Mouse (Mus musculus): Measurements from ENCODE around the gene Cntnap2.

The Cntnap2 gene

DNA sequence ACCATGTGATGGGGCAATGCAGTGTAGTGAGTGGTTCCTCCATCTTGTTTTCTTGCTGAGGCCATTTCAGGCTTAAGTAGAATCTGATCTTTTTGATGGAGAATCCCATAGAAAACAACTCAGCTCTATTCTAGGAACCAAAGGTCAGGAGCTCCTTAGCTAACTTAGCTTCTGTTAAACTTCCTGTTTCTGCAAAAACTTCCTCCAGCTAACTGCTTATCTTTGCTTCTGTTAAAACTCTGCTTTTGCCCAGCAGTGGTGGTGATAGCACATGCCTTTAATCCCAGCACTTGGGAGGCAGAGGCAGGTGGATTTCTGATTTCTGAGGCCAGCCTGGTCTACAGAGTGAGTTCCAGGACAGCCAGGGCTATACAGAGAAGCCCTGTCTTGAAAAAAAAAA lies 2258.1 kb downstream of the Cntnap2 start:
- no peak for DNase-seq (ENCODE audit: low read depth, low spot score)
- Histone ChIP-seq H3K36me3 (ENCODE audit: control insufficient read depth, insufficient read depth, low read length, poor library complexity, severe bottlenecking) (no peaks in the 10 kb centered on the region), H3K27me3 (ENCODE audit: control insufficient read depth, insufficient read depth, low read length, poor library complexity, severe bottlenecking) (no peaks in the 10 kb centered on the region)

- H3K36me3 ChIP-seq (ENCODE audit: control insufficient read depth, insufficient read depth, low read length, poor library complexity, severe bottlenecking), result no peaks in the 10 kb centered on the region
- no peaks in the 10 kb centered on the region for H3K27me3 ChIP-seq (ENCODE audit: control insufficient read depth, insufficient read depth, low read length, poor library complexity, severe bottlenecking)
- no peak for DNase-seq (ENCODE audit: low read depth, low spot score)
Observed at GRCm38 (mm10) chr6:47318705-47319104, 2259.5 kb downstream of the Cntnap2 start.

DNA sequence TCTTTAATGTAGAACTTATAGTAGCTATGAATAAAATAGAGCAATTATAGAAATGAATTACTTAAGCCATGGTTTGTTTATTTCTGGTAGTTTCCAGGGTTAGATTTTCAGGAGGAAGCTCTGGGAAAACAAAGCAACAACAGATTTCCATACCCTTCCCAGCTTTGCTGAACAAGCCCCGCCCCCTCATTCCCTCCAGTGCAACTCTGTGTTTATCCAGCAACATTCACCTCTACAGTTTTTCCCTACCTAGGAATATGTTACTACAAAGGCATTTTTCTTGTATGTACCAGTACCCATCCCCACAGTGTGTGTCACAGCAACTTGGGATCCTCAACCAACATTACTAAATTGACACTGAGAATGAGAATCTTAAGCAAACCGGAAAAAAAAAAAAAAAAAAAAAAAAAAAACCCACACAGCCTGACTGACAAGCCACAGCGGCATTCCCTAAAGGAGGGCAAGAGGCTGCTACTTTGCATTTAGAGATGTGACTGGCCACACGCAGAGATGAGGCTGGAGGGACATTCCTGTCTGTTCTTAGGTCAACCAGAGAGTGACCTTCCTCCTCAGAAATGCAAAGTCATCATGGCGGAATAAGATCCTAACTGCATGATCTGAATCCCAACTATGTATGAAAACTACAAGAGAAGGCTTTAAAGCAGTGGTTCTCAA lies 2260.3 kb downstream of the Cntnap2 start:
- H3K36me3 ChIP-seq (ENCODE audit: control insufficient read depth, insufficient read depth, low read length, poor library complexity, severe bottlenecking), result no peaks in the 10 kb centered on the region
- DNase-seq (ENCODE audit: low read depth, low spot score), result no peak
- H3K27me3 ChIP-seq (ENCODE audit: control insufficient read depth, insufficient read depth, low read length, poor library complexity, severe bottlenecking), result no peaks in the 10 kb centered on the region

- no peak for DNase-seq (ENCODE audit: low read depth, low spot score)
- Histone ChIP-seq H3K27me3 (ENCODE audit: control insufficient read depth, insufficient read depth, low read length, poor library complexity, severe bottlenecking) (no peaks in the 10 kb centered on the region), H3K36me3 (ENCODE audit: control insufficient read depth, insufficient read depth, low read length, poor library complexity, severe bottlenecking) (no peaks in the 10 kb centered on the region)
Observed at GRCm38 (mm10) chr6:47323169-47323835, 2264.1 kb downstream of the Cntnap2 start.

DNA sequence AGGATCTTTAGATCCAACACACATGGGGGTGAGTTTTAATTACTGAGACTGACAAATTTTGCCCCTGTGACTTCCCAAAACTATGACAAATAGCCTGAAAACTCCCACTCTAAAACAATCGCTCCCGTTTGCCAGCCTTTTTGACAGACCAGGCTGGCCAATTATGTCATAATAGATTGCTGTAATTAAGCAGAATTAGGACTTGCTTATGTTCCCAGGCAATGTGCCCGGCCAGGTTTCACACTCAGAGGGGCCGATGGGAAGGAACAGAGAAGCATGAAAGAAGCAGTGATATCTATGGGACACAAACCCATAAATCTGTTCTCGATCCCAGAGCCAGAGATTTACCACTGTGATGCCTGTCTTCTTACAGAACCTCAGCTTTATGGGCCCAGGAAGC lies 2264.7 kb downstream of the Cntnap2 start:
- H3K27me3 ChIP-seq (ENCODE audit: control insufficient read depth, insufficient read depth, low read length, poor library complexity, severe bottlenecking), result no peaks in the 10 kb centered on the region
- no peak for DNase-seq (ENCODE audit: low read depth, low spot score)
- no peaks in the 10 kb centered on the region for H3K36me3 ChIP-seq (ENCODE audit: control insufficient read depth, insufficient read depth, low read length, poor library complexity, severe bottlenecking)

- DNase-seq (ENCODE audit: low read depth, low spot score), result no peak
- no peaks in the 10 kb centered on the region for H3K36me3 ChIP-seq (ENCODE audit: control insufficient read depth, insufficient read depth, low read length, poor library complexity, severe bottlenecking)
- H3K27me3 ChIP-seq (ENCODE audit: control insufficient read depth, insufficient read depth, low read length, poor library complexity, severe bottlenecking), result no peaks in the 10 kb centered on the region
Observed at GRCm38 (mm10) chr6:47328281-47328680, 2269.1 kb downstream of the Cntnap2 start.

- DNase-seq (ENCODE audit: low read depth, low spot score), result no peak
- no peaks in the 10 kb centered on the region for H3K27me3 ChIP-seq (ENCODE audit: control insufficient read depth, insufficient read depth, low read length, poor library complexity, severe bottlenecking)
- H3K36me3 ChIP-seq (ENCODE audit: control insufficient read depth, insufficient read depth, low read length, poor library complexity, severe bottlenecking), result no peaks in the 10 kb centered on the region
Observed at GRCm38 (mm10) chr6:47329212-47329611, 2270.1 kb downstream of the Cntnap2 start.

- no peaks in the 10 kb centered on the region for H3K27me3 ChIP-seq (ENCODE audit: control insufficient read depth, insufficient read depth, low read length, poor library complexity, severe bottlenecking)
- no peak for DNase-seq (ENCODE audit: low read depth, low spot score)
- no peaks in the 10 kb centered on the region for H3K36me3 ChIP-seq (ENCODE audit: control insufficient read depth, insufficient read depth, low read length, poor library complexity, severe bottlenecking)
Observed at GRCm38 (mm10) chr6:47333016-47333415, 2273.9 kb downstream of the Cntnap2 start.

DNA sequence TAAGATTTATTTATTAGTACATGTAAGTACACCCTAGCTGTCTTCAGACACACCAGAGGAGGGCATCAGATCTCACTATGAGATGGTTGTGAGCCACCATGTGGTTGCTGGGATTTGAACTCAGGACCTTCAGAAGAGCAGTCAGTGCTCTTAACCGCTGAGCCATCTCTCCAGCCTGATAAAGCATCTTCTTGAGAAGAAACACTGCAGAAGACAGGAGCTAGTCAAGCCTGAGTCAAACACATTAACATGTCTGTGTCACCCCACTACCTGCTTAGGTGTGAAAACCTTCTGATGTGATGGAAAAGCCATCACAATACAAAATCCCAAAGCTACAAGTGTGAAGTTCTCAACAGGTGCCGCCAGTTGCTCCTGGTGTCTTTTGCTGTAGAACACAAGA lies 2275.2 kb downstream of the Cntnap2 start:
- Histone ChIP-seq H3K36me3 (ENCODE audit: control insufficient read depth, insufficient read depth, low read length, poor library complexity, severe bottlenecking) (no peaks in the 10 kb centered on the region), H3K27me3 (ENCODE audit: control insufficient read depth, insufficient read depth, low read length, poor library complexity, severe bottlenecking) (no peaks in the 10 kb centered on the region)
- DNase-seq (ENCODE audit: low read depth, low spot score), result no peak

DNA sequence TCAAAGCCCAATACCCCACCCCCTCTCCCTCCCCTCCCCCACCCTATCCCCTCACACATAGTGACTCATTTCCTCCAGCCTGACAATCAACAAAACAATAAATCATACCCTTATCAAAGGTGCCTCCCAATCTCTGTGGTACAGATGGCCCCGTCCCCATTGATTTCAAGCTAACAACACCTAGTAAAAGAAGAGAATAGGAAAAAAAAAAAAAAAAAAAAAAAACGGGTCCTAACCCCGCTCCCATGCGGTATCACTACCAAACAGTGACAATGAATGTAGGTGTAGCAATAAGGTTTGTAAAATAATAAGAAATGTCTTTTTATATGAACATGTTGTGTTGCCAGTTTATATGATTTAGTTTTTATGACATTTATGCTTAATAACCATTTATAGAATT lies 2278.1 kb downstream of the Cntnap2 start:
- H3K36me3 ChIP-seq (ENCODE audit: control insufficient read depth, insufficient read depth, low read length, poor library complexity, severe bottlenecking), result no peaks in the 10 kb centered on the region
- no peak for DNase-seq (ENCODE audit: low read depth, low spot score)
- H3K27me3 ChIP-seq (ENCODE audit: control insufficient read depth, insufficient read depth, low read length, poor library complexity, severe bottlenecking), result no peaks in the 10 kb centered on the region

DNA sequence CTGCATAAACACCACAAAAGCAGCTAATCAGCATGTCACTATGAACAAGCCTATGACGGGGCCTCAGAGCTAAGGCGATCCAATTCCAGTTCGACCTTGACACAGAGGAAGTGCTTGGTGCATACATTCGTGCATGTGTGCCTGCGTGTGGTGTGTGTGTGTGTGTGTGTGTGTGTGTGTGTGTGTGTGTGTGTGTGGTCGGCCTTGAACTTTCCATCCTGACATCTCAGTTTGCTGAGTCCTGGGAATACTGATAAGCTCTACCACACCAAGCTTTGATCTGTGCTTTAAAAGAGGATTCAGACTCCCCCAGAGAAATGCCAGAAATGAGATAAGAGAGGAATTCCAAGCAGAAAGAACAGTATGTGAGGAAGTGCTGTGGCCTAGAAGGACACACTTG lies 2279.0 kb downstream of the Cntnap2 start:
- no peaks in the 10 kb centered on the region for H3K27me3 ChIP-seq (ENCODE audit: control insufficient read depth, insufficient read depth, low read length, poor library complexity, severe bottlenecking)
- no peaks in the 10 kb centered on the region for H3K36me3 ChIP-seq (ENCODE audit: control insufficient read depth, insufficient read depth, low read length, poor library complexity, severe bottlenecking)
- no peak for DNase-seq (ENCODE audit: low read depth, low spot score)

- Histone ChIP-seq H3K36me3 (ENCODE audit: control insufficient read depth, insufficient read depth, low read length, poor library complexity, severe bottlenecking) (no peaks in the 10 kb centered on the region), H3K27me3 (ENCODE audit: control insufficient read depth, insufficient read depth, low read length, poor library complexity, severe bottlenecking) (no peaks in the 10 kb centered on the region)
- no peak for DNase-seq (ENCODE audit: low read depth, low spot score)
Observed at GRCm38 (mm10) chr6:47340813-47341502, 2281.8 kb downstream of the Cntnap2 start.

- H3K36me3 ChIP-seq (ENCODE audit: control insufficient read depth, insufficient read depth, low read length, poor library complexity, severe bottlenecking), result no peaks in the 10 kb centered on the region
- DNase-seq (ENCODE audit: low read depth, low spot score), result no peak
Observed at GRCm38 (mm10) chr6:47341503-47341884, 2282.3 kb downstream of the Cntnap2 start.

GRCm38 (mm10) chr6:47343245-47343644 lies 2284.1 kb downstream of the Cntnap2 start:
- no peak for DNase-seq (ENCODE audit: low read depth, low spot score)
- no peaks in the 10 kb centered on the region for H3K36me3 ChIP-seq (ENCODE audit: control insufficient read depth, insufficient read depth, low read length, poor library complexity, severe bottlenecking)
- H3K27me3 ChIP-seq (ENCODE audit: control insufficient read depth, insufficient read depth, low read length, poor library complexity, severe bottlenecking), result no peaks in the 10 kb centered on the region

More at GRCm38 (mm10) chr6:47341503-47341884, 2282.3 kb downstream of the Cntnap2 start:
- no peaks in the 10 kb centered on the region for H3K27me3 ChIP-seq (ENCODE audit: control insufficient read depth, insufficient read depth, low read length, poor library complexity, severe bottlenecking)

DNA sequence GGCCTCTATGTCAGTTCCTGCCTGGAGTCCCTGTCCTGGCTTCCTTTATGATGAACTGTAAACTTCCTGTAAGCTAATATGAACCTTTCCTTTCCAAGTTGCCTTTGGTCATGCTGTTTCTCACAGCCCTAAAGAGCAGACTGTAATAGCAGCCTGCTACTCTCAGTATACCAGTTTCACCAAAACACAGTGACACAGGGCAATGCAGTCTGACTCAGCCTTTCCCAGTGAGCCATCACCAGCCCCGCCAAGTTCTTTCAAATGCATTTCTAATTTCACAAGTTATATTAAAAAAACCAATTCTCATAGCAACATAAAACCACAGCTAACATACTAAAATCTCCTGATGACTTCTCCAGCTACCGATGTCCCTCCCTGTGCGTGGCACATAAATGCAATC lies 2285.5 kb downstream of the Cntnap2 start:
- H3K27me3 ChIP-seq (ENCODE audit: control insufficient read depth, insufficient read depth, low read length, poor library complexity, severe bottlenecking), result no peaks in the 10 kb centered on the region
- no peak for DNase-seq (ENCODE audit: low read depth, low spot score)
- no peaks in the 10 kb centered on the region for H3K36me3 ChIP-seq (ENCODE audit: control insufficient read depth, insufficient read depth, low read length, poor library complexity, severe bottlenecking)

Data from splenic B cell, adult 2 months (primary cell).